Mouse (Mus musculus): ENCODE results near the gene Atp13a4. TPM values are rescaled to one million over a fixed set of nuclear protein-coding genes. Genes with fewer than 3 reads are reported as not detected.

Atp13a4 gene
- polyA plus RNA-seq, 1 experiment, result 0.01 TPM

- no peaks in the 10 kb centered on the region for H3K79me2 ChIP-seq (ENCODE audit: control insufficient read depth, insufficient read depth)
- TF ChIP-seq CEBPB (IDR thresholded peaks at IDR 0.05; ENCODE audit: insufficient read depth, poor library complexity, severe bottlenecking), result no peak
- no peak for TF ChIP-seq REST (IDR thresholded peaks at IDR 0.05; ENCODE audit: insufficient read depth, insufficient read length)
- no peak for TF ChIP-seq POLR2A (IDR thresholded peaks at IDR 0.05; ENCODE audit: insufficient read length, low read depth)
- no peak overlapping the region for H3K4me2 ChIP-seq (ENCODE audit: low read depth)
- no peaks in the 10 kb centered on the region for H3K27me3 ChIP-seq (ENCODE audit: control insufficient read depth, insufficient read depth, insufficient read length)
- H3ac ChIP-seq (ENCODE audit: control insufficient read depth, insufficient read length), result no peak overlapping the region
- H3K36me3 ChIP-seq (ENCODE audit: control insufficient read depth, insufficient read depth), result no peaks in the 10 kb centered on the region
- H3K4me3 ChIP-seq, result no peak overlapping the region
These were observed 137.3 kb downstream of the Atp13a4 start for GRCm38 (mm10) chr16:29407319-29407718.

GRCm38 (mm10) chr16:29399079-29399478 lies 145.6 kb downstream of the Atp13a4 start:
- no peaks in the 10 kb centered on the region for H3K79me2 ChIP-seq (ENCODE audit: control insufficient read depth, insufficient read depth)
- H3K27me3 ChIP-seq (ENCODE audit: control insufficient read depth, insufficient read depth, insufficient read length), result no peaks in the 10 kb centered on the region
- H3K36me3 ChIP-seq (ENCODE audit: control insufficient read depth, insufficient read depth), result no peaks in the 10 kb centered on the region
- no peak for TF ChIP-seq MYOG (IDR thresholded peaks at IDR 0.05; ENCODE audit: control insufficient read depth in 1 of 3, insufficient read depth in 1 of 3, insufficient read length in 2 of 3, low read depth in 2 of 3)
- no peak for TF ChIP-seq REST (IDR thresholded peaks at IDR 0.05; ENCODE audit: insufficient read depth, insufficient read length)
- no peak for TF ChIP-seq SRF (IDR thresholded peaks at IDR 0.05; ENCODE audit: control insufficient read depth, insufficient read length, low read depth)
- no peak for TF ChIP-seq POLR2AphosphoS2 (IDR thresholded peaks at IDR 0.05; ENCODE audit: insufficient read length, low read depth)
- TF ChIP-seq E2F4 (IDR thresholded peaks at IDR 0.05; ENCODE audit: insufficient read depth), result no peak
- TF ChIP-seq CEBPB (IDR thresholded peaks at IDR 0.05; ENCODE audit: insufficient read depth, poor library complexity, severe bottlenecking), result no peak
- H3ac ChIP-seq (ENCODE audit: control insufficient read depth, insufficient read length), result no peak overlapping the region
- no peak overlapping the region for H3K4me2 ChIP-seq (ENCODE audit: low read depth)
- H3K4me3 ChIP-seq, result no peak overlapping the region

GRCm38 (mm10) chr16:29384781-29385180 lies 159.9 kb downstream of the Atp13a4 start:
- H3K4me3 ChIP-seq, result no peak overlapping the region
- H3K79me2 ChIP-seq (ENCODE audit: control insufficient read depth, insufficient read depth), result no peaks in the 10 kb centered on the region
- H3K36me3 ChIP-seq (ENCODE audit: control insufficient read depth, insufficient read depth), result no peaks in the 10 kb centered on the region
- H3ac ChIP-seq (ENCODE audit: control insufficient read depth, insufficient read length), result no peak overlapping the region
- no peaks in the 10 kb centered on the region for H3K27me3 ChIP-seq (ENCODE audit: control insufficient read depth, insufficient read depth, insufficient read length)
- no peak overlapping the region for H3K4me2 ChIP-seq (ENCODE audit: low read depth)
- TF ChIP-seq TCF12 (IDR thresholded peaks at IDR 0.05; ENCODE audit: insufficient read depth, poor library complexity, severe bottlenecking) (no peak), REST (IDR thresholded peaks at IDR 0.05; ENCODE audit: insufficient read depth, insufficient read length) (no peak), SRF (IDR thresholded peaks at IDR 0.05; ENCODE audit: control insufficient read depth, insufficient read length, low read depth) (no peak), E2F4 (IDR thresholded peaks at IDR 0.05; ENCODE audit: insufficient read depth) (no peak), MYOG (IDR thresholded peaks at IDR 0.05; ENCODE audit: control insufficient read depth in 1 of 3, insufficient read depth in 1 of 3, insufficient read length in 2 of 3, low read depth in 2 of 3) (no peak), USF1 (IDR thresholded peaks at IDR 0.05; ENCODE audit: low read depth) (no peak), CEBPB (IDR thresholded peaks at IDR 0.05; ENCODE audit: insufficient read depth, poor library complexity, severe bottlenecking) (no peak), MAX (IDR thresholded peaks at IDR 0.05; ENCODE audit: low read depth) (no peak), POLR2A (IDR thresholded peaks at IDR 0.05; ENCODE audit: insufficient read length, low read depth) (no peak), POLR2AphosphoS2 (IDR thresholded peaks at IDR 0.05; ENCODE audit: insufficient read length, low read depth) (no peak), MYOD1 (IDR thresholded peaks at IDR 0.05; ENCODE audit: control insufficient read depth in 1 of 3, insufficient read length in 2 of 3, low read depth in 2 of 3) (no peak), TCF3 (IDR thresholded peaks at IDR 0.05; ENCODE audit: insufficient read length, low read depth) (no peak)

- no peak within 1 kb of the TSS for H3K4me2 ChIP-seq (ENCODE audit: low read depth)
- H3K36me3 ChIP-seq (ENCODE audit: control insufficient read depth, insufficient read depth), result no peaks in the 10 kb centered on the region
- H3ac ChIP-seq (ENCODE audit: control insufficient read depth, insufficient read length), result no peak within 1 kb of the TSS
- H3K79me2 ChIP-seq (ENCODE audit: control insufficient read depth, insufficient read depth), result no peaks in the 10 kb centered on the region
- H3K27me3 ChIP-seq (ENCODE audit: control insufficient read depth, insufficient read depth, insufficient read length), result no peaks in the 10 kb centered on the region
- TF ChIP-seq REST (IDR thresholded peaks at IDR 0.05; ENCODE audit: insufficient read depth, insufficient read length), result no peak
- no peak for TF ChIP-seq POLR2A (IDR thresholded peaks at IDR 0.05; ENCODE audit: insufficient read length, low read depth)
- TF ChIP-seq MYOD1 (IDR thresholded peaks at IDR 0.05; ENCODE audit: control insufficient read depth in 1 of 3, insufficient read length in 2 of 3, low read depth in 2 of 3), result no peak
- TF ChIP-seq TCF12 (IDR thresholded peaks at IDR 0.05; ENCODE audit: insufficient read depth, poor library complexity, severe bottlenecking), result no peak
- no peak for TF ChIP-seq CEBPB (IDR thresholded peaks at IDR 0.05; ENCODE audit: insufficient read depth, poor library complexity, severe bottlenecking)
- no peak for TF ChIP-seq USF1 (IDR thresholded peaks at IDR 0.05; ENCODE audit: low read depth)
- TF ChIP-seq SRF (IDR thresholded peaks at IDR 0.05; ENCODE audit: control insufficient read depth, insufficient read length, low read depth), result no peak
- TF ChIP-seq E2F4 (IDR thresholded peaks at IDR 0.05; ENCODE audit: insufficient read depth), result no peak
- TF ChIP-seq TCF3 (IDR thresholded peaks at IDR 0.05; ENCODE audit: insufficient read length, low read depth), result no peak
- no peak for TF ChIP-seq POLR2AphosphoS2 (IDR thresholded peaks at IDR 0.05; ENCODE audit: insufficient read length, low read depth)
- TF ChIP-seq MAX (IDR thresholded peaks at IDR 0.05; ENCODE audit: low read depth), result no peak
- TF ChIP-seq MYOG (IDR thresholded peaks at IDR 0.05; ENCODE audit: control insufficient read depth in 1 of 3, insufficient read depth in 1 of 3, insufficient read length in 2 of 3, low read depth in 2 of 3), result no peak
- no peak within 1 kb of the TSS for H3K4me3 ChIP-seq
These were observed 166.2 kb downstream of the Atp13a4 start, which contains the start of gene Atp13a5 for GRCm38 (mm10) chr16:29378458-29378857. TSS of gene Atp13a5 (minus strand) at chr16:29378732.

GRCm38 (mm10) chr16:29374636-29375035 lies 170.0 kb downstream of the Atp13a4 start:
- no peaks in the 10 kb centered on the region for H3K79me2 ChIP-seq (ENCODE audit: control insufficient read depth, insufficient read depth)
- no peak overlapping the region for H3K4me2 ChIP-seq (ENCODE audit: low read depth)
- TF ChIP-seq CEBPB (IDR thresholded peaks at IDR 0.05; ENCODE audit: insufficient read depth, poor library complexity, severe bottlenecking), result no peak
- TF ChIP-seq POLR2AphosphoS2 (IDR thresholded peaks at IDR 0.05; ENCODE audit: insufficient read length, low read depth), result no peak
- no peak for TF ChIP-seq MYOD1 (IDR thresholded peaks at IDR 0.05; ENCODE audit: control insufficient read depth in 1 of 3, insufficient read length in 2 of 3, low read depth in 2 of 3)
- TF ChIP-seq E2F4 (IDR thresholded peaks at IDR 0.05; ENCODE audit: insufficient read depth), result no peak
- TF ChIP-seq POLR2A (IDR thresholded peaks at IDR 0.05; ENCODE audit: insufficient read length, low read depth), result no peak
- no peak for TF ChIP-seq SRF (IDR thresholded peaks at IDR 0.05; ENCODE audit: control insufficient read depth, insufficient read length, low read depth)
- TF ChIP-seq TCF12 (IDR thresholded peaks at IDR 0.05; ENCODE audit: insufficient read depth, poor library complexity, severe bottlenecking), result no peak
- no peak for TF ChIP-seq REST (IDR thresholded peaks at IDR 0.05; ENCODE audit: insufficient read depth, insufficient read length)
- TF ChIP-seq MAX (IDR thresholded peaks at IDR 0.05; ENCODE audit: low read depth), result no peak
- TF ChIP-seq TCF3 (IDR thresholded peaks at IDR 0.05; ENCODE audit: insufficient read length, low read depth), result no peak
- TF ChIP-seq USF1 (IDR thresholded peaks at IDR 0.05; ENCODE audit: low read depth), result no peak
- no peak for TF ChIP-seq MYOG (IDR thresholded peaks at IDR 0.05; ENCODE audit: control insufficient read depth in 1 of 3, insufficient read depth in 1 of 3, insufficient read length in 2 of 3, low read depth in 2 of 3)
- H3ac ChIP-seq (ENCODE audit: control insufficient read depth, insufficient read length), result no peak overlapping the region
- no peaks in the 10 kb centered on the region for H3K36me3 ChIP-seq (ENCODE audit: control insufficient read depth, insufficient read depth)
- H3K4me3 ChIP-seq, result no peak overlapping the region
- H3K27me3 ChIP-seq (ENCODE audit: control insufficient read depth, insufficient read depth, insufficient read length), result no peaks in the 10 kb centered on the region
